Comparison of ENCODE assay signal across 9 mouse cellular contexts in the genomic region with DNA sequence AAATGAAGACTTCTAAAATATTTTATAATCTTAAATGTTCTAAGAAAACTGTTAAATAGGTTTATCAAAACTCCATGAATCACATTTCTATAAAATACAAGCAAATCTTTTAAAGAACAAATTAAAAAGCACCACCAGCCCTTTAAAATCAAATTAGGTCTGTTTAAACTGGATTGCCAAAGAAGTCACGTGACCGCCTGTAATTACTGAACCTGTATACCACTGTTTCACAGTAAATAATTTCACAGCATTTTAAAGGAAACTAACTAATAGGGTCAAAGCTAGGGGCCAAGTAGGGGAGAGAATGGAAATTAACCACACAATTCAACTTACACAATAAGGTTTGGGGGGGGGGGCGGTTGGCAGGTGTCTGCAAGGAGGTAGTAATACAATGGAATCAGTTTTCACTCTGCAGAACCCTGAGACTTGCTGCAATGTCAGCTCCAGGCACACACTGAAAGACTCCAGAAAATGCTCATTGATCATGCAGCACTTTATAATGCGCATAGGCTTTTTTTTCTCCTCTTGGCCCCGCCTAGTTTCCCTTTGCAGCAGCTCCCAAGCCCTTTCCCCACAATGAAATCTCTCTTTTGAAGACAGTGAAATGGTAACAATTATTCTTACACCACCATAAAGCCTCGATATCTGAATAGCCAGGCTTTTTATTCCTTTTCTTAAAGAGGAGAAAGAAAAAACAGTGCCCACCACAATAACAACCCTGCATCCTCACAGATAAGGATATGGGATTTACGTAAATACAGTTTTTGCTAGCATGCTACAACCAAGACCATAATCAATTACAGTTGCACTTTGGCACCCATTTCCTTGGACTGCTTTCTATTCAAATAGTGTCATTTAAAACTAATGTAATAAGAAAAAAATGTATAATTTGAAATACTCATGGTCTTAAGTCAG. TPM values are rescaled to one million over a fixed set of nuclear protein-coding genes. Genes with fewer than 3 reads are reported as not detected.
DNase-seq lines count a peak whose midpoint lies in the region; ATAC-seq and TF ChIP-seq lines count a peak whose summit lies in the region.
"Had no signal": no experiment of that assay in that cellular context is flagged by ENCODE, and none has a peak within 500 bp of the region (broad histone marks: within the 10 kb centered on the region; RNA-seq: fewer than 3 reads in every experiment).

No protein-coding gene starts in this region.

- H3K27ac ChIP-seq in hindbrain, embryonic 12.5 days, result no peak overlapping the region
- H3K27ac ChIP-seq in midbrain, embryonic 10.5 days (replicated peaks), result no peak overlapping the region

- peaks cover 11% of the 10 kb centered on the region for H3K4me1 ChIP-seq in hindbrain, embryonic 12.5 days
- peaks cover 35% of the 10 kb centered on the region for H3K4me1 ChIP-seq in midbrain, embryonic 10.5 days

- H3K27me3 ChIP-seq in hindbrain, embryonic 12.5 days, result no peaks in the 10 kb centered on the region
- no peaks in the 10 kb centered on the region for H3K27me3 ChIP-seq in midbrain, embryonic 10.5 days (ENCODE audit: low read depth, poor library complexity, severe bottlenecking)

- DNase-seq in ES-CJ7 (ENCODE audit: low read depth, low spot score), result peak; percentile 9
- DNase-seq in brain, embryonic 14.5 days (ENCODE audit: low read depth), result peak; percentile 71
- DNase-seq in midbrain, embryonic 10.5 days (ENCODE audit: low spot score), result no peak
- DNase-seq in Muller cell, postnatal 12 days (ENCODE audit: inconsistent ontology term), result no peak
- no peak for DNase-seq in kidney, adult 18-20 months
- DNase-seq in layer of hippocampus, adult 9-10 months (ENCODE audit: low spot score), result no peak
- DNase-seq in thymus, postnatal 4 days, result no peak
- DNase-seq: cerebellum, postnatal 10 days had no signal

- peak; percentile 72 for ATAC-seq in hindbrain, embryonic 12.5 days (ENCODE audit: low FRiP score)

- no peak overlapping the region for H3K9ac ChIP-seq in hindbrain, embryonic 12.5 days

- no peak for TF ChIP-seq CTCF in brain, embryonic 14.5 days (IDR thresholded peaks at IDR 0.05; ENCODE audit: borderline replicate concordance, extremely low read depth, insufficient read depth, insufficient read length)

- no peaks in the 10 kb centered on the region for H3K36me3 ChIP-seq in hindbrain, embryonic 12.5 days
- no peaks in the 10 kb centered on the region for H3K36me3 ChIP-seq in midbrain, embryonic 10.5 days

- no peak for TF ChIP-seq POLR2A in brain, embryonic 14.5 days (IDR thresholded peaks at IDR 0.05; ENCODE audit: borderline replicate concordance, extremely low read depth, insufficient read depth, insufficient read length, poor library complexity, severe bottlenecking)

- WGBS in hindbrain, embryonic 12.5 days, result 34% methylated on average over 7 of the region's 7 CpGs
- 60% methylated on average over 7 of the region's 7 CpGs for WGBS in midbrain, embryonic 10.5 days

- peak overlapping the region; percentile 42 for H3K4me2 ChIP-seq in hindbrain, embryonic 12.5 days (replicated peaks)

- H3K4me3 ChIP-seq in hindbrain, embryonic 12.5 days, result no peak overlapping the region
- H3K4me3 ChIP-seq in midbrain, embryonic 10.5 days, result peak overlapping the region; percentile 40; the same call in 1 of the 2 replicates

- H3K9me3 ChIP-seq in hindbrain, embryonic 12.5 days (replicated peaks), result no peaks in the 10 kb centered on the region
- H3K9me3 ChIP-seq in midbrain, embryonic 10.5 days (replicated peaks), result no peaks in the 10 kb centered on the region

RNA-seq across cellular contexts. Expression of a gene that starts 27.9 kb away (rescaled TPM):
- 57.6 and 70.6 TPM in 2 replicates for polyA plus RNA-seq in brain, embryonic 14.5 days (2012; rRNA removed)
- 29.2 and 32.3 TPM in 2 replicates for polyA plus RNA-seq in hindbrain, embryonic 12.5 days (2016; fragmentation: Nextera tagmentation; extraction: Ambion mirVana)
- polyA plus RNA-seq in midbrain, embryonic 10.5 days (2016; fragmentation: Nextera tagmentation; extraction: Ambion mirVana), result 22.7 and 23.1 TPM in 2 replicates

RNA-seq across cellular contexts. Expression of a gene that starts 28.6 kb away (rescaled TPM):
- polyA plus RNA-seq in brain, embryonic 14.5 days (2012; rRNA removed), result 2.5 and 3.5 TPM in 2 replicates
- polyA plus RNA-seq in hindbrain, embryonic 12.5 days (2016; fragmentation: Nextera tagmentation; extraction: Ambion mirVana), result 6.6 and 7.3 TPM in 2 replicates
- 8.2 and 9.2 TPM in 2 replicates for polyA plus RNA-seq in midbrain, embryonic 10.5 days (2016; fragmentation: Nextera tagmentation; extraction: Ambion mirVana)

Comparison
In these comparisons a context has a peak if more than half of its experiments do, and no peak if none do; other contexts are left out.
1. DNase-seq: peak in ES-CJ7 (single experiment) and brain, embryonic 14.5 days (single experiment); none in midbrain, embryonic 10.5 days (single experiment), Muller cell, postnatal 12 days (single experiment), kidney, adult 18-20 months (single experiment), layer of hippocampus, adult 9-10 months (single experiment) and thymus, postnatal 4 days (single experiment).